Mouse (Mus musculus) heart, postnatal 36 days (tissue): ENCODE results near the gene Pip4k2a. TPM values are rescaled to one million over a fixed set of nuclear protein-coding genes. Genes with fewer than 3 reads are reported as not detected.
"Not testable (repeated sequence)": the region's sequence is repeated elsewhere in the genome, so short reads cannot be mapped to it uniquely, and the experiment has no call there.

Experiments
- DNase-seq, 2 experiments: peaks; one replicate each; pipeline ENCODE4 v3.0.0; 2021 to 2022
- intact Hi-C: fragments of 180-260 bp; cut with DNase I; formaldehyde crosslinking; loops from one replicate; pipeline ENCODE4 v1.15.1; 2025
- total RNA-seq, 2 experiments: library from RNA; stranded (reverse); gene quantifications; 2 replicates each; pipeline ENCODE4 v1.2.3; 2021

The Pip4k2a gene
- total RNA-seq = 1 to 10 TPM; 8.0 to 8.6 TPM

GRCm38 (mm10) chr2:18998054-18998478 lies at the start of gene Pip4k2a, which contains the start of gene 4930426L09Rik:
Gene Pip4k2a, minus strand, starts transcription at chr2:18998126.
Gene 4930426L09Rik, plus strand, starts transcription at chr2:18998343.
- intact Hi-C loops = loop anchor here (5.0 to 10.0 kb wide), 7 partner anchors 61 to 303 kb away; partner anchors contain the start of gene Spag6
- DNase-seq = peak; percentile 94

GRCm38 (mm10) chr2:19037907-19038570 lies 40.1 kb upstream of the Pip4k2a start:
- DNase-seq = peak in 1 of 2 experiments; percentile 15
- intact Hi-C loops = no loop called here

- DNase-seq = no peak
- intact Hi-C loops = no loop called here
Measured at GRCm38 (mm10) chr2:19037430-19037829, 39.5 kb upstream of the Pip4k2a start.

- no peak for DNase-seq
- intact Hi-C loops = no loop called here
Measured at GRCm38 (mm10) chr2:19024807-19025206, 26.9 kb upstream of the Pip4k2a start.

- intact Hi-C loops = no loop called here
- DNase-seq = no peak
Measured at GRCm38 (mm10) chr2:19018034-19018433, 20.1 kb upstream of the Pip4k2a start.

GRCm38 (mm10) chr2:19016839-19017238 lies 18.9 kb upstream of the Pip4k2a start:
- intact Hi-C loops = no loop called here

GRCm38 (mm10) chr2:19016348-19016747 lies 18.4 kb upstream of the Pip4k2a start:
- intact Hi-C loops = no loop called here
- DNase-seq = no peak

More at GRCm38 (mm10) chr2:19016839-19017238, 18.9 kb upstream of the Pip4k2a start:
- no peak for DNase-seq

- no peak for DNase-seq
- intact Hi-C loops = no loop called here
Measured at GRCm38 (mm10) chr2:19011443-19011842, 13.5 kb upstream of the Pip4k2a start.

GRCm38 (mm10) chr2:19010541-19010940 lies 12.6 kb upstream of the Pip4k2a start:
- DNase-seq, intact Hi-C loops: not testable (repeated sequence)

GRCm38 (mm10) chr2:19007580-19007979 lies 9.7 kb upstream of the Pip4k2a start:
- intact Hi-C loops = no loop called here
- no peak for DNase-seq

- no peak for DNase-seq
- intact Hi-C loops = no loop called here
Measured at GRCm38 (mm10) chr2:19006124-19006523, 8.2 kb upstream of the Pip4k2a start.

GRCm38 (mm10) chr2:19004801-19005200 lies 6.9 kb upstream of the Pip4k2a start:
- DNase-seq = peak; percentile 22 to 30

GRCm38 (mm10) chr2:18999395-18999794 lies 1.5 kb upstream of the Pip4k2a start:
- no peak for DNase-seq
- intact Hi-C loops = loop anchor here (5.0 to 10.0 kb wide), 7 partner anchors 62 to 305 kb away; partner anchors contain the start of gene Spag6

More at GRCm38 (mm10) chr2:19004801-19005200, 6.9 kb upstream of the Pip4k2a start:
- intact Hi-C loops = no loop called here

GRCm38 (mm10) chr2:18997387-18997971 lies 447 bp downstream of the Pip4k2a start:
- DNase-seq = no peak
- intact Hi-C loops = loop anchor here (5.0 to 10.0 kb wide), 7 partner anchors 60 to 303 kb away; partner anchors contain the start of gene Spag6

GRCm38 (mm10) chr2:18996451-18997211 lies 1.3 kb downstream of the Pip4k2a start:
- intact Hi-C loops = loop anchor here (5.0 to 10.0 kb wide), 7 partner anchors 59 to 302 kb away; partner anchors contain the start of gene Spag6
- DNase-seq = peak; percentile 32 to 38

- DNase-seq = no peak
- intact Hi-C loops = loop anchor here (10.0 kb wide), 2 partner anchors 282 to 298 kb away; partner anchors contain the start of gene Spag6
Measured at GRCm38 (mm10) chr2:18992512-18993510, 5.1 kb downstream of the Pip4k2a start.

- intact Hi-C loops = no loop called here
- DNase-seq = no peak
Measured at GRCm38 (mm10) chr2:18988885-18989284, 9.0 kb downstream of the Pip4k2a start.

GRCm38 (mm10) chr2:18985506-18985905 lies 12.4 kb downstream of the Pip4k2a start:
- intact Hi-C loops = no loop called here
- no peak for DNase-seq

- DNase-seq = peak in 1 of 2 experiments; percentile 40
Measured at GRCm38 (mm10) chr2:18984095-18984847, 13.7 kb downstream of the Pip4k2a start.

More at GRCm38 (mm10) chr2:18984095-18984847, 13.7 kb downstream of the Pip4k2a start:
- intact Hi-C loops = no loop called here
